Mouse (Mus musculus): ENCODE data around the gene Mapk9.
A peak's percentile ranks its signal among the peaks of the same experiment; 100 is the strongest.

Gene Mapk9

GRCm38 (mm10) chr11:49841886-49842285, 4.7 kb upstream of the Mapk9 start:
- DNase-seq, result no peak

- peak; percentile 14 for DNase-seq
Observed at GRCm38 (mm10) chr11:49842718-49843117, 3.8 kb upstream of the Mapk9 start.

GRCm38 (mm10) chr11:49844311-49844710, 2.2 kb upstream of the Mapk9 start:
- no peak for DNase-seq

- DNase-seq, result peak; percentile 85
Observed at GRCm38 (mm10) chr11:49844969-49845368, 1.6 kb upstream of the Mapk9 start.

- DNase-seq, result no peak
Observed at GRCm38 (mm10) chr11:49845958-49846357, 593 bp upstream of the Mapk9 start.

- peak; percentile 53 for DNase-seq
Observed at GRCm38 (mm10) chr11:49847071-49847810, 690 bp downstream of the Mapk9 start.

- DNase-seq, result no peak
Observed at GRCm38 (mm10) chr11:49847811-49848078, 1.2 kb downstream of the Mapk9 start.

GRCm38 (mm10) chr11:49848080-49848815, 1.7 kb downstream of the Mapk9 start:
- DNase-seq, result no peak

GRCm38 (mm10) chr11:49850331-49850730, 3.8 kb downstream of the Mapk9 start:
- no peak for DNase-seq

- no peak for DNase-seq
Observed at GRCm38 (mm10) chr11:49855144-49855543, 8.6 kb downstream of the Mapk9 start.

GRCm38 (mm10) chr11:49861139-49861538, 14.6 kb downstream of the Mapk9 start:
- no peak for DNase-seq

- no peak for DNase-seq
Observed at GRCm38 (mm10) chr11:49863926-49864325, 17.4 kb downstream of the Mapk9 start.

- no peak for DNase-seq
Observed at GRCm38 (mm10) chr11:49867320-49867719, 20.8 kb downstream of the Mapk9 start.

GRCm38 (mm10) chr11:49869762-49870161, 23.2 kb downstream of the Mapk9 start:
- DNase-seq, result peak; percentile 69

GRCm38 (mm10) chr11:49871914-49872313, 25.4 kb downstream of the Mapk9 start:
- DNase-seq, result peak; percentile 67

- no peak for DNase-seq
Observed at GRCm38 (mm10) chr11:49872779-49873178, 26.2 kb downstream of the Mapk9 start.

- DNase-seq, result peak; percentile 62
Observed at GRCm38 (mm10) chr11:49876948-49877817, 30.6 kb downstream of the Mapk9 start.

GRCm38 (mm10) chr11:49879950-49880642, 33.5 kb downstream of the Mapk9 start:
- peak; percentile 83 for DNase-seq

- DNase-seq, result no peak
Observed at GRCm38 (mm10) chr11:49883394-49883793, 36.8 kb downstream of the Mapk9 start.

GRCm38 (mm10) chr11:49888469-49888868, 41.9 kb downstream of the Mapk9 start:
- no peak for DNase-seq

GRCm38 (mm10) chr11:49891993-49892392, 45.4 kb downstream of the Mapk9 start:
- no peak for DNase-seq

GRCm38 (mm10) chr11:49893806-49894205, 47.3 kb downstream of the Mapk9 start:
- DNase-seq, result no peak

Measured in lung, postnatal 10 days (tissue).